Comparison of ENCODE assay signal across 9 mouse cellular contexts in genomic region chr2:168766538-168767361, GRCm38 (mm10). TPM values are rescaled to one million over a fixed set of nuclear protein-coding genes. Genes with fewer than 3 reads are reported as not detected.
DNase-seq lines count a peak whose midpoint lies in the region; ATAC-seq lines count a peak whose summit lies in the region.
"Had no signal": no experiment of that assay in that cellular context is flagged by ENCODE, and none has a peak within 500 bp of the region (broad histone marks: within the 10 kb centered on the region; RNA-seq: fewer than 3 reads in every experiment).

No protein-coding gene starts in this region.

- peak overlapping the region; percentile 41 for H3K4me3 ChIP-seq in lung, embryonic 15.5 days
- H3K4me3 ChIP-seq in forebrain, embryonic 11.5 days (ENCODE audit: low read depth, low read length): peak overlapping the region; percentile 68
- peak overlapping the region; percentile 48 for H3K4me3 ChIP-seq in hindbrain, embryonic 15.5 days
- H3K4me3 ChIP-seq in liver, embryonic 15.5 days (replicated peaks): peak overlapping the region; percentile 50

- no peaks in the 10 kb centered on the region for H3K9me3 ChIP-seq in lung, embryonic 15.5 days
- H3K9me3 ChIP-seq in forebrain, embryonic 11.5 days (ENCODE audit: control insufficient read depth, low read length): no peaks in the 10 kb centered on the region
- H3K9me3 ChIP-seq in hindbrain, embryonic 15.5 days: no peaks in the 10 kb centered on the region
- no peaks in the 10 kb centered on the region for H3K9me3 ChIP-seq in liver, embryonic 15.5 days (replicated peaks)

- H3K27ac ChIP-seq in lung, embryonic 15.5 days: no peak overlapping the region
- peak overlapping the region; percentile 74 for H3K27ac ChIP-seq in forebrain, embryonic 11.5 days (ENCODE audit: low read depth, low read length)
- no peak overlapping the region for H3K27ac ChIP-seq in hindbrain, embryonic 15.5 days (replicated peaks)
- H3K27ac ChIP-seq in liver, embryonic 15.5 days (replicated peaks): peak overlapping the region; percentile 74
- H3K27ac ChIP-seq: macrophage had no signal

- peaks cover 92% of the 10 kb centered on the region for H3K27me3 ChIP-seq in lung, embryonic 15.5 days
- peaks cover 17% of the 10 kb centered on the region for H3K27me3 ChIP-seq in forebrain, embryonic 11.5 days (ENCODE audit: control insufficient read depth, insufficient read depth, low read length)
- H3K27me3 ChIP-seq in hindbrain, embryonic 15.5 days: peaks cover 35% of the 10 kb centered on the region
- H3K27me3 ChIP-seq in liver, embryonic 15.5 days: peaks cover 87% of the 10 kb centered on the region

- H3K36me3 ChIP-seq in lung, embryonic 15.5 days: no peaks in the 10 kb centered on the region
- H3K36me3 ChIP-seq in forebrain, embryonic 11.5 days (ENCODE audit: control insufficient read depth, insufficient read depth, low read length): no peaks in the 10 kb centered on the region
- no peaks in the 10 kb centered on the region for H3K36me3 ChIP-seq in hindbrain, embryonic 15.5 days
- H3K36me3 ChIP-seq in liver, embryonic 15.5 days (replicated peaks): no peaks in the 10 kb centered on the region

- H3K4me1 ChIP-seq in lung, embryonic 15.5 days: peaks cover 33% of the 10 kb centered on the region
- peaks cover 15% of the 10 kb centered on the region for H3K4me1 ChIP-seq in forebrain, embryonic 11.5 days (replicated peaks; ENCODE audit: control insufficient read depth, insufficient read depth, low read length)
- H3K4me1 ChIP-seq in hindbrain, embryonic 15.5 days (replicated peaks): peaks cover 30% of the 10 kb centered on the region
- H3K4me1 ChIP-seq in liver, embryonic 15.5 days (replicated peaks): peaks cover 5% of the 10 kb centered on the region; the same call in 1 of the 2 replicates

- H3K9ac ChIP-seq in lung, embryonic 15.5 days: no peak overlapping the region
- H3K9ac ChIP-seq in forebrain, embryonic 11.5 days (ENCODE audit: low read length): peak overlapping the region; percentile 79
- peak overlapping the region; percentile 14; the same call in 1 of the 2 replicates for H3K9ac ChIP-seq in hindbrain, embryonic 15.5 days
- peak overlapping the region; percentile 27; the same call in 1 of the 2 replicates for H3K9ac ChIP-seq in liver, embryonic 15.5 days

- H3K4me2 ChIP-seq in lung, embryonic 15.5 days: peak overlapping the region; percentile 80
- H3K4me2 ChIP-seq in forebrain, embryonic 11.5 days (ENCODE audit: low read depth, low read length, severe bottlenecking): peak overlapping the region; percentile 95
- peak overlapping the region; percentile 88 for H3K4me2 ChIP-seq in hindbrain, embryonic 15.5 days
- peak overlapping the region; percentile 45 for H3K4me2 ChIP-seq in liver, embryonic 15.5 days

- ATAC-seq in lung, embryonic 15.5 days (ENCODE audit: borderline replicate concordance, extremely low read depth, low FRiP score, low TSS enrichment): no peak
- ATAC-seq in forebrain, embryonic 11.5 days (replicated peaks; ENCODE audit: low FRiP score): peak; percentile 80
- peak; percentile 79 for ATAC-seq in hindbrain, embryonic 15.5 days (ENCODE audit: low FRiP score, low read depth)
- ATAC-seq in liver, embryonic 15.5 days (ENCODE audit: insufficient read depth): peak; percentile 61

- under 1% methylated on average over 52 of the region's 52 CpGs for WGBS in lung, embryonic 15.5 days
- under 1% methylated on average over 41 of the region's 52 CpGs for WGBS in forebrain, embryonic 11.5 days
- under 1% methylated on average over 51 of the region's 52 CpGs for WGBS in hindbrain, embryonic 15.5 days
- WGBS in liver, embryonic 15.5 days (ENCODE audit: insufficient replicate concordance): 2% methylated on average over 52 of the region's 52 CpGs

- no peak for DNase-seq in lung, postnatal 14 days
- peak; percentile 83 for DNase-seq in forebrain, embryonic 11.5 days (ENCODE audit: low spot score)
- DNase-seq in testis, postnatal 14 days (ENCODE audit: low spot score): peak; percentile 81
- no peak for DNase-seq in Muller cell, postnatal 12 days (ENCODE audit: inconsistent ontology term)
- DNase-seq in lung, postnatal 4 days: no peak

RNA-seq across cellular contexts. Expression of gene Sall4, which starts 1.0 kb away (rescaled TPM):
- polyA plus RNA-seq in lung, embryonic 15.5 days (2015; fragmentation: Nextera tagmentation; extraction: Ambion mirVana): 0.05 and 0.11 TPM in 2 replicates
- polyA plus RNA-seq in forebrain, embryonic 11.5 days (2014; fragmentation: Nextera tagmentation; extraction: Ambion mirVana): 10.4 and 10.9 TPM in 2 replicates
- polyA plus RNA-seq in hindbrain, embryonic 15.5 days (2015; fragmentation: Nextera tagmentation; extraction: Ambion mirVana): 0.44 and 2.5 TPM in 2 replicates
- 3.6 and 3.9 TPM in 2 replicates for polyA plus RNA-seq in liver, embryonic 15.5 days (2015; fragmentation: Nextera tagmentation; extraction: Ambion mirVana)
- polyA plus RNA-seq: macrophage had no signal

RNA-seq across cellular contexts. Expression of gene Atp9a, which starts 24.5 kb away (rescaled TPM):
- 14.3 and 14.9 TPM in 2 replicates for polyA plus RNA-seq in lung, embryonic 15.5 days (2015; fragmentation: Nextera tagmentation; extraction: Ambion mirVana)
- polyA plus RNA-seq in forebrain, embryonic 11.5 days (2014; fragmentation: Nextera tagmentation; extraction: Ambion mirVana): 18.0 and 18.6 TPM in 2 replicates
- polyA plus RNA-seq in hindbrain, embryonic 15.5 days (2015; fragmentation: Nextera tagmentation; extraction: Ambion mirVana): 160 and 177 TPM in 2 replicates
- 3.3 and 4.2 TPM in 2 replicates for polyA plus RNA-seq in liver, embryonic 15.5 days (2015; fragmentation: Nextera tagmentation; extraction: Ambion mirVana)

Comparison
In these comparisons a context has a peak if more than half of its experiments do, and no peak if none do; other contexts are left out.
1. H3K27ac ChIP-seq: peak in forebrain, embryonic 11.5 days (single experiment) and liver, embryonic 15.5 days (single experiment); none in lung, embryonic 15.5 days (single experiment) and hindbrain, embryonic 15.5 days (single experiment).
2. H3K4me2 ChIP-seq: peak in every context shown above with its lines; median percentile 95 in forebrain, embryonic 11.5 days; 88 in hindbrain, embryonic 15.5 days; 80 in lung, embryonic 15.5 days; 45 in liver, embryonic 15.5 days.
3. DNase-seq: peak in forebrain, embryonic 11.5 days (single experiment) and testis, postnatal 14 days (single experiment); none in lung, postnatal 14 days (single experiment), Muller cell, postnatal 12 days (single experiment) and lung, postnatal 4 days (0 of 2).
4. Peak in every context shown above with its lines, with median percentiles within 50 percentile points of each other: H3K4me3 ChIP-seq.